Mouse (Mus musculus) spleen, embryonic (tissue): ENCODE measurements at regions not wholly inside any gene's neighbourhood (a gene's known extent, or its start where the extent isn't known, plus 50 kb on each side); places are given as distances from the start of the nearest gene placed in this dataset.

Experiments
- CTCF ChIA-PET: fragments of 350-600 bp; sonication (Branson Sonifier 250); formaldehyde crosslinking; loops from one replicate; lab custom pipeline; 2022; lab: Charles Lee

GRCm38 (mm10) chr12:12578278-12578677, 316.3 kb downstream of the Fam49a start:
- CTCF ChIA-PET, result no interaction called here

- CTCF ChIA-PET, result interaction anchor here (1.6 kb wide), 1 partner anchor 11 kb away, joined by 4 read pairs; no protein-coding TSS in a partner anchor
These were observed 308.8 kb downstream of the Fam49a start for GRCm38 (mm10) chr12:12570563-12571251.

- CTCF ChIA-PET, result no interaction called here
These were observed 305.8 kb downstream of the Fam49a start for GRCm38 (mm10) chr12:12567734-12568104.

- CTCF ChIA-PET, result no interaction called here
These were observed 305.3 kb downstream of the Fam49a start for GRCm38 (mm10) chr12:12567058-12567733.

GRCm38 (mm10) chr12:12562267-12562666, 300.3 kb downstream of the Fam49a start:
- CTCF ChIA-PET, result no interaction called here

GRCm38 (mm10) chr12:12551818-12552217, 289.9 kb downstream of the Fam49a start:
- CTCF ChIA-PET, result interaction anchor here (0.8 kb wide), 1 partner anchor 28 kb away, joined by 3 read pairs; no protein-coding TSS in a partner anchor

- CTCF ChIA-PET, result no interaction called here
These were observed 287.7 kb downstream of the Fam49a start for GRCm38 (mm10) chr12:12549649-12550048.

- CTCF ChIA-PET, result no interaction called here
These were observed 286.7 kb downstream of the Fam49a start for GRCm38 (mm10) chr12:12548688-12549087.

GRCm38 (mm10) chr12:12547477-12547876, 285.5 kb downstream of the Fam49a start:
- CTCF ChIA-PET, result no interaction called here

GRCm38 (mm10) chr12:12546372-12547031, 284.6 kb downstream of the Fam49a start:
- CTCF ChIA-PET, result interaction anchor here (0.7 kb wide), 1 partner anchor 119 kb away, joined by 8 read pairs; no protein-coding TSS in a partner anchor

- CTCF ChIA-PET, result interaction anchor here (0.6 kb wide), 1 partner anchor 966 kb away, joined by 14 read pairs; no protein-coding TSS in a partner anchor
These were observed 279.4 kb downstream of the Fam49a start for GRCm38 (mm10) chr12:12541076-12542070.

GRCm38 (mm10) chr12:12539291-12539690, 277.4 kb downstream of the Fam49a start:
- CTCF ChIA-PET, result no interaction called here

GRCm38 (mm10) chr12:12534779-12535178, 272.8 kb downstream of the Fam49a start:
- CTCF ChIA-PET, result no interaction called here

GRCm38 (mm10) chr12:12530796-12531195, 268.9 kb downstream of the Fam49a start:
- CTCF ChIA-PET, result no interaction called here

GRCm38 (mm10) chr12:12529541-12529940, 267.6 kb downstream of the Fam49a start:
- CTCF ChIA-PET, result no interaction called here

- CTCF ChIA-PET, result interaction anchor here (0.6 kb wide), 1 partner anchor 98 kb away, joined by 12 read pairs; no protein-coding TSS in a partner anchor
These were observed 266.6 kb downstream of the Fam49a start for GRCm38 (mm10) chr12:12528478-12528981.

- CTCF ChIA-PET, result interaction anchor here (0.6 to 0.7 kb wide), 2 partner anchors 99 to 143 kb away, joined by 6 to 12 read pairs; no protein-coding TSS in a partner anchor
These were observed 266.0 kb downstream of the Fam49a start for GRCm38 (mm10) chr12:12527766-12528477.

- CTCF ChIA-PET, result interaction anchor here (0.7 kb wide), 1 partner anchor 143 kb away, joined by 6 read pairs; no protein-coding TSS in a partner anchor
These were observed 265.4 kb downstream of the Fam49a start for GRCm38 (mm10) chr12:12527366-12527765.

GRCm38 (mm10) chr12:12520311-12520852, 258.4 kb downstream of the Fam49a start:
- CTCF ChIA-PET, result no interaction called here
